Mouse (Mus musculus) liver, adult 2 months (tissue): ENCODE data around the gene Ssna1. TPM values are rescaled to one million over a fixed set of nuclear protein-coding genes. Genes with fewer than 3 reads are reported as not detected.

ENCODE experiments used
- DNase-seq: peaks from one replicate; pipeline ENCODE4 v3.0.0-alpha.2; 2011; ENCODE audit warnings: low read depth, low spot score; ENCODE audit errors: extremely low read depth
- H3K27ac ChIP-seq: fragments of 200-500 bp; replicated peaks from 2 replicates; pipeline ENCODE4 v1.5.1; 2012; ENCODE audit warnings: low read depth, mild to moderate bottlenecking, control low read depth, inconsistent platforms, low read length; ENCODE audit not compliant: insufficient read depth
- H3K27me3 ChIP-seq: fragments of 200-500 bp; 2 replicates; pipeline ENCODE4 v1.6.1; 2012; ENCODE audit warnings: mild to moderate bottlenecking, moderate library complexity, low read length, inconsistent platforms; ENCODE audit not compliant: control insufficient read depth, insufficient read depth
- H3K36me3 ChIP-seq: fragments of 200-500 bp; 2 replicates; pipeline ENCODE4 v1.6.1; 2012; ENCODE audit warnings: low read length, inconsistent platforms; ENCODE audit not compliant: control insufficient read depth, insufficient read depth
- H3K4me1 ChIP-seq: fragments of 200-500 bp; 2 replicates; pipeline ENCODE4 v1.6.1; 2011; ENCODE audit warnings: low read length; ENCODE audit not compliant: control insufficient read depth, insufficient read depth
- H3K4me3 ChIP-seq: fragments of 200-500 bp; 2 replicates; pipeline ENCODE4 v1.5.1; 2011; ENCODE audit warnings: low read depth, mild to moderate bottlenecking, control low read depth, low read length, moderate library complexity; ENCODE audit not compliant: insufficient read depth
- H3K79me2 ChIP-seq: fragments of 200-500 bp; 2 replicates; pipeline ENCODE4 v1.6.1; 2012; ENCODE audit warnings: inconsistent platforms, mild to moderate bottlenecking, low read length, moderate library complexity; ENCODE audit not compliant: control insufficient read depth, insufficient read depth
- H3K9ac ChIP-seq: fragments of 200-500 bp; 2 replicates; pipeline ENCODE4 v1.6.1; 2012; ENCODE audit warnings: low read depth, mild to moderate bottlenecking, control low read depth, inconsistent platforms, low read length
- CTCF ChIP-seq: fragments of 200-500 bp; IDR thresholded peaks from 2 replicates; pipeline ENCODE4 v1.5.1; 2011; ENCODE audit warnings: low read depth, low read length, control low read depth
- POLR2A ChIP-seq: fragments of 200-500 bp; IDR thresholded peaks from 2 replicates; pipeline ENCODE4 v1.6.1; 2011; ENCODE audit warnings: low read length, control low read depth; ENCODE audit not compliant: insufficient read depth; ENCODE audit errors: extremely low read depth
- WGBS: fragments of 180-500 bp; shearing (Covaris S2); methylation state at CpG from one replicate; pipeline ENCODE4 v1.1.7; 2018; 5-methylcytosine and 5-hydroxymethylcytosine counted together
- polyA plus RNA-seq: library from polyadenylated mRNA; depleted of rRNA; stranded (reverse); fragments of >200 nt; gene quantifications from 2 replicates; pipeline ENCODE4 v1.2.3, GENCODE M21; 2012; rRNA removed
- total RNA-seq: library from RNA; depleted of rRNA; stranded (reverse); fragments of >200 nt; gene quantifications from 2 replicates; pipeline ENCODE4 v1.2.3, GENCODE M21; 2014; rRNA removed

The Ssna1 gene
- total RNA-seq (12.7 and 17.6 TPM in 2 replicates), polyA plus RNA-seq (23.0 and 25.5 TPM in 2 replicates)

GRCm38 (mm10) chr2:25271827-25272511, at the start of gene Ssna1, which contains the start of gene Anapc2:
Gene Ssna1 (minus strand): TSS chr2:25272438.
Gene Anapc2 (plus strand): TSS chr2:25272478.
- under 1% methylated on average over 55 of the region's 55 CpGs for WGBS
- DNase-seq, result peak; percentile 84
- peaks cover 7% of the 10 kb centered on the region; the same call in 1 of the 2 replicates for H3K79me2 ChIP-seq
- H3K27ac ChIP-seq, result peak within 1 kb of the TSS; percentile 34; the same call in 1 of the 2 replicates
- peaks cover 14% of the 10 kb centered on the region; the same call in 1 of the 2 replicates for H3K36me3 ChIP-seq
- peak within 1 kb of the TSS; percentile 81 for H3K9ac ChIP-seq
- TF ChIP-seq CTCF, result peak; percentile 53
- TF ChIP-seq POLR2A, result peak; percentile 78
- peak within 1 kb of the TSS; percentile 83 for H3K4me3 ChIP-seq
- peaks cover 14% of the 10 kb centered on the region for H3K4me1 ChIP-seq
- H3K27me3 ChIP-seq, result no peaks in the 10 kb centered on the region

GRCm38 (mm10) chr2:25320084-25320483, 47.8 kb upstream of the Ssna1 start:
- no peak for DNase-seq
- Histone ChIP-seq H3K27ac (no peak overlapping the region), H3K4me1 (no peaks in the 10 kb centered on the region), H3K9ac (no peak overlapping the region), H3K27me3 (peaks cover 10% of the 10 kb centered on the region), H3K79me2 (no peaks in the 10 kb centered on the region), H3K4me3 (no peak overlapping the region), H3K36me3 (no peaks in the 10 kb centered on the region)
- TF ChIP-seq POLR2A (no peak), CTCF (no peak)
- 40% methylated on average over 2 of the region's 2 CpGs for WGBS

- H3K36me3 ChIP-seq, result no peaks in the 10 kb centered on the region
- TF ChIP-seq CTCF (no peak), POLR2A (no peak)
- peaks cover 10% of the 10 kb centered on the region for H3K27me3 ChIP-seq
- WGBS, result 9% methylated on average over 58 of the region's 58 CpGs
- no peaks in the 10 kb centered on the region for H3K4me1 ChIP-seq
- H3K27ac ChIP-seq, result no peak within 1 kb of the TSS
- H3K79me2 ChIP-seq, result no peaks in the 10 kb centered on the region
- no peak within 1 kb of the TSS for H3K4me3 ChIP-seq
- no peak within 1 kb of the TSS for H3K9ac ChIP-seq
- no peak for DNase-seq
Observed at GRCm38 (mm10) chr2:25318971-25319773, 46.9 kb upstream of the Ssna1 start, which contains the start of gene Grin1. Gene Grin1 (minus strand): TSS chr2:25319187.

GRCm38 (mm10) chr2:25318119-25318966, 46.1 kb upstream of the Ssna1 start:
- TF ChIP-seq CTCF, result no peak
- TF ChIP-seq POLR2A, result no peak
- no peak overlapping the region for H3K9ac ChIP-seq
- no peak for DNase-seq
- WGBS, result 7% methylated on average over 31 of the region's 31 CpGs
- no peaks in the 10 kb centered on the region for H3K4me1 ChIP-seq
- H3K27ac ChIP-seq, result no peak overlapping the region
- no peak overlapping the region for H3K4me3 ChIP-seq
- no peaks in the 10 kb centered on the region for H3K36me3 ChIP-seq
- no peaks in the 10 kb centered on the region for H3K79me2 ChIP-seq
- peaks cover 10% of the 10 kb centered on the region for H3K27me3 ChIP-seq

- TF ChIP-seq CTCF, result no peak
- TF ChIP-seq POLR2A, result no peak
- Histone ChIP-seq H3K36me3 (no peaks in the 10 kb centered on the region), H3K9ac (no peak overlapping the region), H3K79me2 (no peaks in the 10 kb centered on the region), H3K4me3 (no peak overlapping the region), H3K27me3 (peaks cover 9% of the 10 kb centered on the region), H3K27ac (no peak overlapping the region), H3K4me1 (no peaks in the 10 kb centered on the region)
- WGBS, result 4% methylated on average over 11 of the region's 11 CpGs
- no peak for DNase-seq
Observed at GRCm38 (mm10) chr2:25311491-25311891, 39.3 kb upstream of the Ssna1 start.
